Mouse (Mus musculus): ENCODE data around the gene Zfp160. TPM values are rescaled to one million over a fixed set of nuclear protein-coding genes. Genes with fewer than 3 reads are reported as not detected.

Zfp160 gene
- 15.0 TPM for total RNA-seq (2023)

GRCm38 (mm10) chr17:21008382-21009331, at the start of gene Zfp160:
Gene Zfp160, plus strand, starts transcription at chr17:21008903.

GRCm38 (mm10) chr17:20996364-20996763, 12.3 kb upstream of the Zfp160 start, which contains the start of gene Vmn1r233:
Gene Vmn1r233, minus strand, starts transcription at chr17:20996464.

Other genes with a start within 250 kb of the Zfp160 start
- not detected for gene Vmn1r228, start 222.7 kb upstream of the Zfp160 start, total RNA-seq (2023)
- gene Vmn1r229, start 197.3 kb upstream of the Zfp160 start, total RNA-seq (2023), result not detected
- gene Vmn1r230, start 168.5 kb upstream of the Zfp160 start, total RNA-seq (2023), result not detected
- not detected for gene Vmn1r231, start 103.8 kb upstream of the Zfp160 start, total RNA-seq (2023)
- gene Vmn1r232, start 89.2 kb upstream of the Zfp160 start, total RNA-seq (2023), result not detected
- 286 TPM for gene Ppp2r1a, start 63.6 kb upstream of the Zfp160 start, total RNA-seq (2023)
- gene Vmn1r233, start 12.4 kb upstream of the Zfp160 start, total RNA-seq (2023), result not detected
- not detected for gene Vmn1r234, start 217.2 kb downstream of the Zfp160 start, total RNA-seq (2023)
- not detected for gene Vmn1r235, start 247.5 kb downstream of the Zfp160 start, total RNA-seq (2023)